Mouse (Mus musculus) megakaryocyte, embryonic 14.5 days (primary cell): ENCODE results near the gene C2cd5.

Experiments
- FLI1 ChIP-seq: IDR thresholded peaks from 2 replicates; pipeline ENCODE4 v1.6.1; 2012; ENCODE audit warnings: low read length, inconsistent platforms, mixed read lengths
- GATA1 ChIP-seq: IDR thresholded peaks from 3 replicates; pipeline ENCODE4 v1.6.1; 2012; ENCODE audit warnings: mixed read lengths, low read length, inconsistent platforms, borderline replicate concordance

GRCm38 (mm10) chr6:143066859-143067258 lies 33.1 kb downstream of the C2cd5 start:
- TF ChIP-seq FLI1 (no peak), GATA1 (no peak)
